Mouse (Mus musculus): ENCODE results near the gene H2-M5. TPM values are rescaled to one million over a fixed set of nuclear protein-coding genes. Genes with fewer than 3 reads are reported as not detected.
"Not testable (repeated sequence)": the region's sequence is repeated elsewhere in the genome, so short reads cannot be mapped to it uniquely, and the experiment has no call there.

H2-M5 gene
- total RNA-seq (2022) = under 1 TPM in 1 of 4 experiments, not detected in 3; 0.25 TPM

GRCm38 (mm10) chr17:36989437-36989836 is at the start of gene H2-M5:
Gene H2-M5, minus strand, starts transcription at chr17:36989537.
- no peak for DNase-seq (ENCODE audit: low spot score)

DNA sequence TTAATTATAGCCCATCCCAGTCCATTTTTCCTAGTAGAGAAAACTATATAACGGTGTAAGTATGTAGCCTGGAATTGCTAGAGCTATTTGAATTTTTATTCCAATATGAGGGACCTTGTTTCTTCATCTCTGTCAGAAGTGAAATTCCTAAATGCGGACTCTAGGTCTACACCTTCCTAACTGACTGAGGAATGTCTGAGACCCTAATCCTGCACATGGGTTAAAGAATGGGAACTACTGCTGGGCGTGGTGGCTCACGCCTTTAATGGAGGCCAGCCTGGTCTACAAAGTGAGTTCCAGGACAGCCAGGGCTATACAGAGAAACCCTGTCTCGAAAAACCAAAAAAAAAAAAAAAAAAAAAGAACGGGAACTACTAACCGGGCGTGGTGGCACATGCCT is 39.8 kb upstream of the H2-M5 start:
- no peak for DNase-seq (ENCODE audit: low spot score)

GRCm38 (mm10) chr17:37028683-37029120 is 39.4 kb upstream of the H2-M5 start:
- peak; percentile 81 for DNase-seq (ENCODE audit: low spot score)

DNA sequence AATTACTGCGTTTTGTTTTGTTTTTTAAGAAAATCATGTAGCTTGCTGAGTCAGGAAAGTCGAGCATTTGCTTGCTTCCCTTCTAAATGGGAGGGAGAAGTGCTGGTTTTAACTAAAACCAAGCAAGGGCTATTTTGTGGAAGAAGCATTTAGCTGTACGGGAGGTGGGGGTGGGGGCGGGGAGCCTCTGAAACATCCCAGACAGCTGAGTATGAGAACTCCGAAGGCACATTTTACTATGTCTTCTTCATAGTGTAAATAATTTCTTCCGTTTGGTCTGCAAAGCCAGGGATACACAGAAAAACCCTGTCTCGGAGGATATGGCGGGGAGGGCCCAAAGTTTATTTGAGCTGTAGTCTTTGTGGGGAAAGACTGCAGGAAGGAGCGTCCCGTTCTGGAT is 38.9 kb upstream of the H2-M5 start:
- DNase-seq (ENCODE audit: low spot score) = no peak

- DNase-seq (ENCODE audit: low spot score) = no peak
Measured at GRCm38 (mm10) chr17:37027486-37027885, 38.1 kb upstream of the H2-M5 start.

DNA sequence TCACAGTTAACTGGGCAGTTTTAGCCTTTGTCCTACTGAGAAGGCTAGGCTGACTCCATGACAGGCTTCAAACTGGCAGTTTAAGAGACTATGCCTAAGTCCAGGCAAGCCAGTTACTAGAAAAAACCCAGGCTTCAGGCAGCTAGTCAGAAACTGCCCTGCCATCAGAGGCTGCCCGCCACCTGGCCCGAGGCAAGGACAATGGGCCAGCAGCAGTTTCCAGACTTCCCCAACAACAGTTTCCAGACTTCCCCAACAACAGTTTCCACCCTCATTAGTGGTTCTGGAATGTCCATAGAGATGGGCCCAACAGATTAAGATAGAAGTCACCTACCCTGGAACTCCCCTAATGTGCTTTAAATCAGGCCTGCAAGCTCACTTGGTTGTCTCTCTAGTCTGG is 37.1 kb upstream of the H2-M5 start:
- no peak for DNase-seq (ENCODE audit: low spot score)

DNA sequence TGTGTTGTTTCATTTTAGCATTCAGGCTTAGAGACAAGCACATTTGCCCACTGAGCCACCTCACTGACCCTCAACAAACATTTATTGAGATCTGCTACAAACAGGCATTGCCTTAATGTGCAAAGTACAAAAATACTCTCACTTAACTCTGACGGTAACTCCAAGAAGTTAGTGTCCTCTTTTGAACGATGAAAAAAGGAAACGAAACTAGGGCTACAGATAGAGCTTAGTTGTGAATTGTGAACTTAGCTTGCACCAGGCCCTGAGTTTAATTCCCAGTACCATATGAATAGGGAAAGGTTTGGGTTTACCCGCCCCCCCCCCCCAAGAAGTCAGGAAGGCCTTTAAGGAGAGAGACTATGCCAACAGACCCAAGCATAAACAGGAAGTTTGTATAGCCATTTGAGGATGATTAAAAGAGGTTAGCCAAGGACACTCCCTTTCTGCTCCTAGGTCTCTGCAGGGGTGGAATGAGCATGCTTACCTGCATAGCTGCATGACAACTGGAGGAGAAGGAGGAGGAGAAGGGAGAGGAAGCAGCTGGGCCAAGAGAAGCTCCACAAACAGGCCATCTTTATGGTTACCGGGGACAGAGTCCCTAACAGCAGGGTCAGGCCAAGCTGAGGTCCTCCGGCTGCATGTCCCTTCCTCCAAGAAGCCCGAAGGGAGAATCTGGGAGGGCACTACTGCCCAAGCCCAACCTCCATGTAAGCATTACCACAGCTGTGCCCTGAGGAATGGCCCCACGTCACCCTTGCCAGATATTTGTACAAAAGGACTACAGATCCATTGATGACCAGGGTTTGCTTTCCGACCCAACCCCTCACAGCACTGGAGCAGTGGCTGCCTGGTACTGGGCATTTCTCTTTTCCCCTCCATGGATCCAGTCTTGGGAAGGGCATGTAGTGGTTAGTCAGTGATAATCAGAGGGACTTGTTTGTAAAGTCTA is 33.6 kb upstream of the H2-M5 start, which contains the start of gene Mog:
Gene Mog, minus strand, starts transcription at position 771 of the 949 bp plus-strand sequence.
- no peak for DNase-seq (ENCODE audit: low spot score)

DNA sequence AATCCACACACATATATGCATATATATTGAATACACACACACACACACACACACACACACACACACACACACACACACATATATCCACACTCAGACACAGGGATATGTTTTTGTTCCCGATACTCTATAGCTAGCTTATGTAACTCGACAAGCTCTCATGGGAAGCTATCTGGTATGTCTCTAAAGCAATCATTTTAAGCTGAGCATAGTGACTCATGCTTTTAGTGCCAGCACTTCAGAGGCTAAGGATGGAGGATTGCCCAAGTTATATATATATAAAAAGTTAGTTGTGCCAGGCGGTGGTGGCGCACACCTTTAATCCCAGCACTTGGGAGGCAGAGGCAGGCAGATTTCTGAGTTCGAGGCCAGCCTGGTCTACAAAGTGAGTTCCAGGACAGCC is 29.9 kb upstream of the H2-M5 start:
- DNase-seq (ENCODE audit: low spot score) = not testable (repeated sequence)

- no peak for DNase-seq (ENCODE audit: low spot score)
Measured at GRCm38 (mm10) chr17:37018328-37018727, 29.0 kb upstream of the H2-M5 start.

DNA sequence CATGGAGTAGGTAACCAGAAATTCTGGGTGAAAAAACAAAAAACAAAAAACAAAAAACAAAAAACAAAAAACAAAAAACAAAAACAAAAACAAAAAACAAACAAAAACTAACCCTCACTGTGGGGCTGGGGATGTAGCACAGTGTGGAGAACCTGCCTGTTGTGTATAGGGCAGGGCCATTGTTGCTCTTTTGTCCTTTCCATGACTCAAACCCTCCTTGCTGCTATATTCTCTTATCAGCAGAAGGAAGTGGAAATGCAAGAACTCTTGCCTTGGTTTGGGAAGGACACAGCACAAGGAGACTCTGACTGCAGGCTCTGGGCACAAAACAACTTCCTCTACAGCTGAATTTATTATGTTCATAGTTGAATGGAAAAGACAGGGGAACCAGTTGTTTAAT is 27.0 kb upstream of the H2-M5 start:
- no peak for DNase-seq (ENCODE audit: low spot score)

DNA sequence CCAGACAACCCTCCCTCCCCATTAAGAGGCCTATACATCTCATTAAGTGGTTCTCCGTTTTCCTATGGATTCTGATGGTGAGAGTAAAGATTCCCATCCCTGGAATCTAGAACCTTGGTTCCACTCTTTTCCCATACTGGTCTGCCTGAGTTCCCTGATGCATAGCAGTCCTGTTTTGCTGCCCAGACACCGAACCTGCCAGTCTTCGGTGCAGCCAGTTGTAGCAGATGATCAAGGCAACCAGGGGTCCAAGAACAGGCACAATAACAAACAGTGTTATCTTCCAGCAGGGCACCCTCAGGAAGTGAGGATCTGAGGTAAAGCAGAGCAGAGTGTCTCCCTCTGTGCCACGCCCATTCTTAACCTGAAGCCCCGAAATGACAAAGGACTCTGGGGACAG is 22.8 kb upstream of the H2-M5 start:
- no peak for DNase-seq (ENCODE audit: low spot score)

- DNase-seq (ENCODE audit: low spot score) = no peak
Measured at GRCm38 (mm10) chr17:37011719-37012118, 22.4 kb upstream of the H2-M5 start.

GRCm38 (mm10) chr17:37009460-37010042 is 20.2 kb upstream of the H2-M5 start:
- DNase-seq (ENCODE audit: low spot score) = no peak

DNA sequence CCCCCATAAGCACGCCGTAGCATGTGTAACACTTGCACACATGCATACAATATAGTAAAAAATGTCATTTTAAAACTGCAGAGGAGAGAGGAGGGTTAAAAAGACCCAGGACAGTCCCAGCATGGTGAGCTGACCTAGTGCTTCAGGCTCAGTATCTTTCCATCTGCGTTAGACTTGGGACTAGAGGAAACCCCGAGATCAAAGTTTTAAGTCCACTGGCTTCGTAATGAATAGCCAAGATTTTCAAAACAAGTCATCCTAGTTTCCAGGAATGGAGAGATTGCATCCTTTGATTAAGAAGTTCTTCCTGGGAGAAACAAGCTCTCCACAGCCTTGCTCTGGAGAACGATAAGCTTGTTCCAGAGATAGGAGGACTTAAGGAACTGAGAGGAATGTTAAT is 18.8 kb upstream of the H2-M5 start:
- DNase-seq (ENCODE audit: low spot score) = no peak

DNA sequence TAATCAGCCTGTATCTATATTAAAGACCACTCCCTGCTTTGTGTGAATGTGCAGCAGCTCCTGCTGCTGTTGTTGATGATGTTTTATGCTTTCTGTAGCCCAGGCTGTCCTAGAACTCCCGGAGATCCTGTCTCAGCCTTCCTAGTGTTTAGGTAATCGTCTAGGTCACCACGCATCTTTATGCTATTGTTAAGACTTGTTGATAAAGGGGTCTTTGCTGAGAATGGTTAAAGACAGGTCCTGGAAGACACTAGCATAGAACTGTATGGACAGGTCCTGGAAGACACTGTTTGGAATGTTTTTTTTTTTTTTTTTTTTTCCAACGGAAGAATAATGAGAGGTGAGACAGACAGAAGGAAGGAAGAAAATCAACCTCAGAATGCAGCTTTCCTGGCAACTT is 14.0 kb upstream of the H2-M5 start:
- DNase-seq (ENCODE audit: low spot score) = no peak

DNA sequence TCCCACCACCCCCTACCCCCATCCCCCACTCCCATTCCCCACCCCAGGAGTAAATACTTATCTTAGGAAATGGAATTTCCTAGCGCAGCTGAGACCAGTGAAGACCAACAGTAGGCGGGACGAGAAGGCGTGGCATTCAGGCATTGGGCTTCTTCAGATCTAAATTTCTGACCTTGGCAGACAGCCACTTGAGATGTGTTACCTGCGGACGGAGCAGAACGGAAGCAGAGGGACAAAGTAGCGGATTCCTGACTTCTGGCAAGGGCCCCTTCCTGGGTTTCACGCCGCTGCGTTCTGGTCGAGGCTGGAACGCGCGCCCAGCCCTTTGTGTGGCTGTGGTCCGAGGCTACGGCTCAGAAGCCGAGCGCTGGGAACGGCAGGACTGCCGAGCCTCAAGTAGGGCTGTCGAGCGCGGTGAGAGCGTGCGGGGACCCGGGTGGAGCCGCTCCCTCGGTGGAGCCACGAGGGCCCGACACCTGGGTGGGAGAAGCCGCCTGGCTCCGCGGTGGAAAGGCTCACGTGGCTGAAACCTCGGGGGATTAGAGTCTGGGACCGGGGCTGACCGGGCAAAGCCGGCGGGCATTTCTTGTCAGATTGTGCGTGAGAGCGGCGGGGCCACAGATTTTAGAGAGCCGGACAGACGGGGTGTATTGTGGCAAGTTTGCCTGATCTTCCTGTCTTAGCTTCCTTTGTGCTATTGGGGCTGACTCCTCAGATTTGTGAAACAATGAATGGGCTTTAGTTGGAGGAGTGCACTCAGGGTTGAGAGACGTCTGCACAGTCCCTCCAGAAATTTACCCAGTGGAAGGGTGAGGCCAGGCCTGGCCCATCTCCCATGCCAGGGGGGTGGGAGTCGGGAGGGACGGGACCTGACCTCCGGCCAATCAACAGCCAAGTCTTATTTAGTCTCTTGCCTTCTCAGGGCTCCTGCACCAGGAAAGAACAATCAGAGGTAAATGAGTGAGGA is 13.3 kb upstream of the H2-M5 start:
- DNase-seq (ENCODE audit: low spot score) = peak; percentile 41

- DNase-seq (ENCODE audit: low spot score) = no peak
Measured at GRCm38 (mm10) chr17:37000863-37001262, 11.5 kb upstream of the H2-M5 start, which contains the start of gene Zfp57. Gene Zfp57, plus strand, starts transcription at chr17:37001163.

DNA sequence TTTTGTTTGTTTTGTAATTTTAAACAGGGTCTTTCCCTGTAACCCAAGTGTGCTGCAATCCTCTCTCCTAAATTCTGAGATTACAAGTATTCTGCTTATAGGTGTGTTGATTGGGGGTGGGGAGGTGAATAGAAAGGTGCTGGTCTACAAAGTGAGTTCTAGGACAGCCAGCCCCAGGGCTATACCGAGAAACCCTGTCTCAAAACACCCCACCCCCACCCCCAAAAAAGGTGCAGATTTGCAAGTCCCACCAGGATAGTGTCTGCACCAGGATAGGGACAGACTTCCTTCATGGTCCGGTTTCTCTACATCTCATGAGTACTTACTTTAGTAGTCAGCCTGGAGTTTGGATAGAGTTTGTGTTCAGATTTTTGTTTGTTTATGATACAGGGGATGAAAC is 9.1 kb upstream of the H2-M5 start:
- DNase-seq (ENCODE audit: low spot score) = no peak

DNA sequence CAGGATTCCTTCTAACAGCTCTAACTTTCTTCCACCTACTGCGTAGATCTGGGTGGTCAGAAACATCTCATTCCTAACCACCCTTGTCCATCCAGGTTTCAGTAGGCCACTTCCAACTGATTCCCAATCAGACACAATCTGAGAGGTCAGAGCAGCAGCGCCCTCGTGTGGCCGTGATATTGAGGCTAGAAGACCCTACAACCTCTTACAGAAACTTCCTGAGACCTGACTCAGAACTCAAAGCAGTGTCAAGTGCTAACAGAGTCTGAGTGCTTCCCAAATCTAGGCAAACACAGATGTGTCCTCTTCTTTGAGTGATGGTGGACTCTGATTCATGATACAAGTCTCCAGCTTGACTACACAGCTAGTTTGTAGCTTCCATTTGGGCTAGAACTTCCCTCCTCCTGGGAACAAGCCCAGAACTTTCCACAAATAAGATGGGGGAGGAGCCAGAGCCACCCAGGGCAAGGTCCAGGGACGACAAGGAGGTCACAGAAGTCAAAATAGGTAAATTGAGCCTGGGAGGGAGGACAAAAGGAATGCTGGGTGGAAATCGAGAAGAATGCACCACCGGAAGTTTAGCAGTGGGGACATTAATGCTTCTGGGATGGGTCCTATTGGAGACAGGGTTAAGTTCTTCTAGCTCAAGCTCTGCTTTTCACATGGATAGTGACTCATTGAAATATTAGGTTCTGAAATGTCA is 7.8 kb upstream of the H2-M5 start:
- DNase-seq (ENCODE audit: low spot score) = peak; percentile 46

GRCm38 (mm10) chr17:36995448-36995847 is 6.1 kb upstream of the H2-M5 start:
- DNase-seq (ENCODE audit: low spot score) = no peak

- DNase-seq (ENCODE audit: low spot score) = no peak
Measured at GRCm38 (mm10) chr17:36994528-36994927, 5.2 kb upstream of the H2-M5 start.
